In the genomic region with DNA sequence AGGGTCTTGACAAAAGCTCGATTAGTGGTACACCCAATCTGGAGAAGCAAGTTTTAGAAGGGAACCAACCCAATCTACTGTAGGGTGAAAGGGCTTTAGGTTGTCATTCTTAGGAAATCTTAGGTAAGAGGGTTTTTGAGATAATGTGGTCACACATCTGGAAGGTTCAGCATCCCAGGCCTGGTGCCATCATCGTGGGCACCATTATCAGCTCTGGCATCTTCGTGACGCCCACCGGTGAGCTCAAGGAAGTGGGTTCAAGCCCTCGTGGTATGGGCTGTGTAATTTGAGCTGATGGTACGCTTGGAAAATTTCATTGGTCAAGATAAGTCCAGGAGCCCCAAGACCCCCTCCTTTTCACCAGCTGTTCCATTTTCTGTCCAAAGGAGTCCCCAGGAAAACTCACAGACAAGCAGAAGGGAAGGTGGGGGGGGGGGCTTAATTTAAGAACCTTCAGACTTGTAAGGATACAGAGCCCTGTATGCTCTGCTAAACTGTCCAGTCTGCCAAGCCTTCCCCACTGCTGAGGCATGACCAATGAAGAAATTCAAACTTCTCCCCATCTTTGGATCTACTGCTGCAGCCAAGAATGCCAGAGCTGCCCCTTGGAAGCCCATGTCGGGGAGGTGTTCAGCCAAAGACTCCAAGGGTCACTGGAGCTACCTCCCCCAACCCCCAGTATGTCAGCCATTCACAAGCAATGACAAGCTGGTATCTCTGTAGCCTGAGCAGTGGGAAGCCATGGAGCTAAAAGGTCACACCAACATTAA, we compare ENCODE assay signal across 8 mouse cellular contexts. TPM values are rescaled to one million over a fixed set of nuclear protein-coding genes. Genes with fewer than 3 reads are reported as not detected.
A peak's percentile ranks its signal among the peaks of the same experiment; 100 is the strongest.
DNase-seq lines count a peak whose midpoint lies in the region; ATAC-seq and TF ChIP-seq lines count a peak whose summit lies in the region.
"Had no signal": no experiment of that assay in that cellular context is flagged by ENCODE, and none has a peak within 500 bp of the region (broad histone marks: within the 10 kb centered on the region; RNA-seq: fewer than 3 reads in every experiment).

No protein-coding gene starts in this region.

- no peak for TF ChIP-seq CTCF in left cerebral cortex, adult 2 months (IDR thresholded peaks at IDR 0.05)
- no peak for TF ChIP-seq CTCF in midbrain, postnatal 0 days (IDR thresholded peaks at IDR 0.05)

- no peaks in the 10 kb centered on the region for H3K36me3 ChIP-seq in embryonic facial prominence, embryonic 12.5 days
- H3K36me3 ChIP-seq in hindbrain, embryonic 16.5 days (ENCODE audit: control insufficient read depth, insufficient read depth, low read length): no peaks in the 10 kb centered on the region
- no peaks in the 10 kb centered on the region for H3K36me3 ChIP-seq in midbrain, postnatal 0 days (ENCODE audit: insufficient read depth, low read length)

- no peaks in the 10 kb centered on the region for H3K27me3 ChIP-seq in embryonic facial prominence, embryonic 12.5 days
- H3K27me3 ChIP-seq in hindbrain, embryonic 16.5 days (replicated peaks; ENCODE audit: control insufficient read depth, insufficient read depth, low read length): no peaks in the 10 kb centered on the region
- H3K27me3 ChIP-seq in midbrain, postnatal 0 days (ENCODE audit: insufficient read depth, low read length): no peaks in the 10 kb centered on the region

- H3K27ac ChIP-seq in left cerebral cortex, adult 2 months: no peak overlapping the region; the same call in 1 of the 2 replicates
- H3K27ac ChIP-seq in embryonic facial prominence, embryonic 12.5 days: no peak overlapping the region
- H3K27ac ChIP-seq in hindbrain, embryonic 16.5 days (ENCODE audit: low read depth, low read length): no peak overlapping the region
- no peak overlapping the region for H3K27ac ChIP-seq in midbrain, postnatal 0 days (ENCODE audit: low read depth, low read length)

- WGBS in embryonic facial prominence, embryonic 12.5 days: 48% methylated on average over 8 of the region's 8 CpGs
- 70% methylated on average over 8 of the region's 8 CpGs for WGBS in hindbrain, embryonic 16.5 days
- WGBS in midbrain, postnatal 0 days: 57% methylated on average over 8 of the region's 8 CpGs

- peaks cover 18% of the 10 kb centered on the region for H3K4me1 ChIP-seq in embryonic facial prominence, embryonic 12.5 days
- peaks cover 22% of the 10 kb centered on the region for H3K4me1 ChIP-seq in hindbrain, embryonic 16.5 days (ENCODE audit: control insufficient read depth, insufficient read depth, low read depth, low read length)
- H3K4me1 ChIP-seq in midbrain, postnatal 0 days (ENCODE audit: insufficient read depth, low read length): peaks cover 5% of the 10 kb centered on the region; the same call in 1 of the 2 replicates

- no peak for ATAC-seq in embryonic facial prominence, embryonic 12.5 days (ENCODE audit: insufficient number of reproducible peaks, insufficient read depth, low FRiP score, low TSS enrichment)
- no peak for ATAC-seq in hindbrain, embryonic 16.5 days
- no peak for ATAC-seq in midbrain, postnatal 0 days (ENCODE audit: low FRiP score)

- H3K4me3 ChIP-seq in left cerebral cortex, adult 2 months: peak overlapping the region; percentile 69; the same call in 1 of the 2 replicates
- H3K4me3 ChIP-seq in embryonic facial prominence, embryonic 12.5 days: no peak overlapping the region
- no peak overlapping the region; the same call in 1 of the 2 replicates for H3K4me3 ChIP-seq in hindbrain, embryonic 16.5 days (ENCODE audit: low read length)
- H3K4me3 ChIP-seq in midbrain, postnatal 0 days (ENCODE audit: low read depth, low read length): no peak overlapping the region

- intact Hi-C loops in left cerebral cortex, adult 2 months (cut with DNase I): loop anchor here (1.0 to 10.0 kb wide), 4 partner anchors 57 to 314 kb away; a partner anchor contains a TSS
- intact Hi-C loops in left cerebral cortex, postnatal 4 days (cut with DNase I): loop anchor here (2.0 kb wide), 1 partner anchor 58 kb away; no protein-coding TSS in a partner anchor

- H3K4me2 ChIP-seq in embryonic facial prominence, embryonic 12.5 days (replicated peaks): peak overlapping the region; percentile 95
- peak overlapping the region; percentile 96 for H3K4me2 ChIP-seq in hindbrain, embryonic 16.5 days (ENCODE audit: low read length)
- H3K4me2 ChIP-seq in midbrain, postnatal 0 days (ENCODE audit: low read depth, low read length, poor library complexity, severe bottlenecking): peak overlapping the region; percentile 93; the same call in 1 of the 2 replicates

- DNase-seq in left cerebral cortex, adult 2 months (ENCODE audit: extremely low spot score in 1 of 2, low spot score in 2 of 2): no peak
- no peak for DNase-seq in left cerebral cortex, postnatal 4 days
- no peak for DNase-seq in midbrain, postnatal 0 days (ENCODE audit: low spot score)
- no peak for DNase-seq in lung, adult 18-20 months
- DNase-seq in frontal cortex, postnatal 25 days (ENCODE audit: low spot score in 2 of 2): no peak
- DNase-seq: adrenal gland, postnatal 14 days had no signal

- no peak overlapping the region for H3K9ac ChIP-seq in embryonic facial prominence, embryonic 12.5 days
- H3K9ac ChIP-seq in hindbrain, embryonic 16.5 days (ENCODE audit: low read depth, low read length): no peak overlapping the region
- no peak overlapping the region for H3K9ac ChIP-seq in midbrain, postnatal 0 days (replicated peaks; ENCODE audit: low read length, poor library complexity, severe bottlenecking)

- H3K9me3 ChIP-seq in embryonic facial prominence, embryonic 12.5 days: no peaks in the 10 kb centered on the region
- H3K9me3 ChIP-seq in hindbrain, embryonic 16.5 days (ENCODE audit: control insufficient read depth, low read length): no peaks in the 10 kb centered on the region
- H3K9me3 ChIP-seq in midbrain, postnatal 0 days (ENCODE audit: low read length): no peaks in the 10 kb centered on the region

RNA-seq across cellular contexts. Expression of a gene that starts 1.1 kb away (rescaled TPM):
- total RNA-seq in left cerebral cortex, adult 2 months (2021): 10 to 100 TPM; 61.5 to 63.2 TPM
- total RNA-seq in left cerebral cortex, postnatal 4 days (2021): 100 to 1,000 TPM; 150 to 153 TPM
- 17.4 and 17.5 TPM in 2 replicates for polyA plus RNA-seq in embryonic facial prominence, embryonic 12.5 days (2016; fragmentation: Nextera tagmentation; extraction: Ambion mirVana)
- polyA plus RNA-seq in hindbrain, embryonic 16.5 days (2015; fragmentation: Nextera tagmentation; extraction: Ambion mirVana): 44.9 and 57.8 TPM in 2 replicates
- total RNA-seq in midbrain, postnatal 0 days (2014; rRNA removed): 111 and 115 TPM in 2 replicates
- 64.5 and 65.2 TPM in 2 replicates for polyA plus RNA-seq in midbrain, postnatal 0 days (2015; fragmentation: Nextera tagmentation; extraction: Ambion mirVana)

RNA-seq across cellular contexts. Expression of a gene that starts 36.1 kb away (rescaled TPM):
- not detected for total RNA-seq in left cerebral cortex, adult 2 months (2021)
- total RNA-seq in left cerebral cortex, postnatal 4 days (2021): under 1 TPM in 1 of 2 experiments, not detected in 1; 0.48 TPM
- polyA plus RNA-seq in embryonic facial prominence, embryonic 12.5 days (2016; fragmentation: Nextera tagmentation; extraction: Ambion mirVana): not detected in 2 replicates
- polyA plus RNA-seq in hindbrain, embryonic 16.5 days (2015; fragmentation: Nextera tagmentation; extraction: Ambion mirVana): 0.25 and 0.40 TPM in 2 replicates
- total RNA-seq in midbrain, postnatal 0 days (2014; rRNA removed): 0.19 TPM in 1 of 2 replicates, not detected in the other
- 0.17 and 0.22 TPM in 2 replicates for polyA plus RNA-seq in midbrain, postnatal 0 days (2015; fragmentation: Nextera tagmentation; extraction: Ambion mirVana)

RNA-seq across cellular contexts. Expression of a gene that starts 41.0 kb away (rescaled TPM):
- 10 to 100 TPM; 31.4 to 62.5 TPM for total RNA-seq in left cerebral cortex, adult 2 months (2021)
- total RNA-seq in left cerebral cortex, postnatal 4 days (2021): 10 to 100 TPM; 30.2 to 30.7 TPM
- polyA plus RNA-seq in embryonic facial prominence, embryonic 12.5 days (2016; fragmentation: Nextera tagmentation; extraction: Ambion mirVana): 46.0 and 55.6 TPM in 2 replicates
- polyA plus RNA-seq in hindbrain, embryonic 16.5 days (2015; fragmentation: Nextera tagmentation; extraction: Ambion mirVana): 49.9 and 54.9 TPM in 2 replicates
- 37.1 and 51.6 TPM in 2 replicates for total RNA-seq in midbrain, postnatal 0 days (2014; rRNA removed)
- polyA plus RNA-seq in midbrain, postnatal 0 days (2015; fragmentation: Nextera tagmentation; extraction: Ambion mirVana): 22.4 and 24.8 TPM in 2 replicates
